Mouse (Mus musculus) lung, adult 2 months (tissue): ENCODE results near the gene Ephb4.

ENCODE experiments used
- CTCF ChIP-seq: fragments of 200-500 bp; IDR thresholded peaks from 2 replicates; pipeline ENCODE4 v1.5.1; 2011; ENCODE audit warnings: mild to moderate bottlenecking, low read length, control low read depth; ENCODE audit not compliant: insufficient read depth
- POLR2A ChIP-seq: fragments of 200-500 bp; IDR thresholded peaks from 2 replicates; pipeline ENCODE4 v1.6.1; 2011; ENCODE audit warnings: low read depth, mild to moderate bottlenecking, control low read depth, low read length, borderline replicate concordance; ENCODE audit errors: extremely low read depth

GRCm38 (mm10) chr5:137377603-137378002 lies 27.7 kb downstream of the Ephb4 start:
- TF ChIP-seq CTCF = no peak
- TF ChIP-seq POLR2A = no peak
